Mouse (Mus musculus): Measurements from ENCODE around the gene Slc37a2.
"Not testable (repeated sequence)": the region's sequence is repeated elsewhere in the genome, so short reads cannot be mapped to it uniquely, and the experiment has no call there.

Slc37a2 gene

DNA sequence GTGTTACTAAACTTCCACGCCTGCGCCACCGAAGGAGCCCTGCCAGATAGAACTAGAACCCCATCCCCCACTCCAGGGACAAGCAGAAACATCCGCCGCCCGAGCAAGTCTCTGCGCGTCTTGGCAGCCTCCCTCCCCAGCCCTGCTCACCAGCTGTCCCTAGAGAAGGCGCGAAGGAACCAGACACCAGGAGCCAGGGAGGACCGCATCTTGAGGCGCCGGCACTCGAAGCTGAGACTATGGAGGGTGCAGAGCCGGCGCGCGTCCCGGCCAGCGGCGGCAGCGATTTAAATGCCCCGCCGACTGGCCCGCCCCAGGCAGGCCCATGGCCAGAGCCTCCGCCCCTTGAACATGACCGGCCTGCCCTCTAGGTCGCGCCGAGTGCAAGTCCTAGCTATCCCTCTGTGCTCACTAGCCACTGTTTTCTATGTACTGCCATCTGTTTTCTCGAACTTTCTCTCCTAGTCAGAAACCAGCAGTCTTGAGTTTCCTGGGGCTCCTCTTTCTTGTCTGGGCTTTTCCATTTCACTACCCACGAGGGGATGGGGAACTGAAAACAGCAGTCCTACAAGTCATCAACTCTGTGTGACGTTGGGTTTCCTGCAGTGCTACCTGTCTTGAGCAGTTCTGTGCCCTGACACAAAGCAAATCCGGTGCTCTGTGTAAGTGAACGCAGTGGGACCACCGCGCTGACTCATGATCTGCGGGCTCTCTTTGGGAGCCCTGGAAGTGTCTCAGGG is at the start of gene Slc37a2:
Gene Slc37a2 (minus strand): TSS at position 590 of the 740 bp plus-strand sequence.
- CTCF ChIA-PET: interaction anchor here (0.7 kb wide), 1 partner anchor 27 kb away, joined by 3 read pairs; no protein-coding TSS in a partner anchor

DNA sequence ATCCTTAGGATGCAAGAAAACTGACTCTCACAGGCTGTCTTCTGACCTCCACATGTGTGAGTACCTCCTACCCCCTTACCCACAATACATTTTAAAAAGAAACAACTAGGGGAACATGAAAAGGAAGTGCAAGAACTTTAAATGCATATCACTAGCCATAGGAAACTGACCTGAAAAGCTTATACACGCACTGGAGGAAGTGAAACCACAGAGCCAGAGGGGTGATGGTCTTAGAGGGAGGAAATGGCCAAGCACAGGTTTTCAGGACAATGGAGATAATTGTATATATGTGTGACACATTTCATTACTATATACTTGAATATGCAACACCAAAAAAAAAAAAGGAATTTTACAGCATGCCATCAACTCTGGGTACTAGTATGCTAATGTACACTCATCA is 46.2 kb upstream of the Slc37a2 start:
- CTCF ChIA-PET: interaction anchor here (0.7 kb wide), 1 partner anchor 11 kb away, joined by 4 read pairs; no protein-coding TSS in a partner anchor

- CTCF ChIA-PET: not testable (repeated sequence)
Measured at GRCm38 (mm10) chr9:37300501-37300900, 45.0 kb upstream of the Slc37a2 start.

DNA sequence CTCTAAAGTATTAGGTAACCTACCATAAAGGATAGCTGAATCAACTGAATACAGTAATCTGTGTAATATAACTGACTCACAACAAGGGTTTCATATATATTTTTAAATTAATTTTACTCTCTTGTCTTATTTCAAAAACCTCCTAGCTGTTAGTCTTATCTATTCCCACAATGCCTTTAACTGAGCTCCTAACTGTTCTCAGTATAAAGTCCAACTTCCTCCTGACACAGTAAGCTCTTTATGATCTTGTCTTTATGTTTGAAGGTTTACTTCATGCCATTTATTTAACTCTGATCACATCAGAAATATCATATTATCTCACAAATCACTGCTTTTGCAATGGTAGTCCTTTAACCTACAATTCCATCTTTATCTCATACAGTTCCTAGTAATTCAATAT is 40.0 kb upstream of the Slc37a2 start:
- CTCF ChIA-PET: no interaction called here

DNA sequence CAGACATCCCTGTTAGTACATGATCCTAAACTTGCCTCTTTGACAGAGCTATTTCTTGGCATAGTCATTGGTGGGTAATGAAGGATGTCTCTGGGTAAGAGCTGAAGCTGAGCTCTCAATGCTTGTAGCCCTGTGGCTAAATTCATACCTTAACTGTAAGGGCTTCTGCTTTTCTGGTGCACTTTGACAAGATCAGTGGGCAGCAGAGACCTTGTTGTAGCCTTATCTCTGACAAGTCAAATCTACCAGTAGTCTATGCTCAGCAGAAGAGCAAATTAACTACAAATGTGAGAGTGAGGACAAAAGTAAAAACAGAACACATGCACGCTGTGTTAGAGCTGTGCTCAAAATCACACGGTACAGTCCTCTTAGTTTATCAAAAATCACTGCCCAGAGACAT is 11.1 kb upstream of the Slc37a2 start:
- CTCF ChIA-PET: interaction anchor here (0.6 kb wide), 1 partner anchor 19 kb away, joined by 4 read pairs; no protein-coding TSS in a partner anchor

- CTCF ChIA-PET: no interaction called here
Measured at GRCm38 (mm10) chr9:37255889-37256225, 319 bp upstream of the Slc37a2 start.

DNA sequence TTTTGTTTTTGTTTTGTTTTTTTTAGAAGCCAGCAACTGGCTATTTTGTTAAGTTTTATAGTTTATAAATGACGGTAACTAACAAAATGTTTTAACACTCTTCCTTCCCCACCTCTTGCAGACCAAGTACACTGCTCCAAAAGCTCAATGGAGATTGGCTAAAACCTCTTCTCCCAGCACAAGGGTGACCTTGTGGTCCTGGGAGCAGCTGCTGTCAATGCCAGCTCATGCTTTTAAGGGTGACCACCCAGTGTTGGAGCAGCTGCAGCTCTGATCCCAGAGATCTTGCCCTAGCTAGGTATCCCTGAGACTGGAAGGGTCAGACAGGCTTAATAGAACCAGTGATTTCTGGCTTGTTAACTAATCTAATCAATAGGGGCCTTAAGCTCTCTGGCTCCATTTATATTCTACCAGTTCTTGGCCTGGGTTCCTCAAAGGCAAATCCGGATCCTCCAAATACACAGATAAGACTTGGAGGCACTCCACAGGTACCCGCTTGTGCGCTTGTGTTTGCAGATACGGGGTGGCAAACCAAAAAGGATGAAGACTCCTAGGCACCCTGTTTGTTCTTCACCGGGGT is 917 bp downstream of the Slc37a2 start:
- CTCF ChIA-PET: interaction anchor here (0.7 to 1.0 kb wide), 2 partner anchors 23 to 27 kb away, joined by 3 read pairs; no protein-coding TSS in a partner anchor

GRCm38 (mm10) chr9:37250631-37251030 is 4.9 kb downstream of the Slc37a2 start:
- CTCF ChIA-PET: no interaction called here

- CTCF ChIA-PET: no interaction called here
Measured at GRCm38 (mm10) chr9:37249976-37250375, 5.6 kb downstream of the Slc37a2 start.

GRCm38 (mm10) chr9:37248381-37248906 is 7.1 kb downstream of the Slc37a2 start:
- CTCF ChIA-PET: no interaction called here

DNA sequence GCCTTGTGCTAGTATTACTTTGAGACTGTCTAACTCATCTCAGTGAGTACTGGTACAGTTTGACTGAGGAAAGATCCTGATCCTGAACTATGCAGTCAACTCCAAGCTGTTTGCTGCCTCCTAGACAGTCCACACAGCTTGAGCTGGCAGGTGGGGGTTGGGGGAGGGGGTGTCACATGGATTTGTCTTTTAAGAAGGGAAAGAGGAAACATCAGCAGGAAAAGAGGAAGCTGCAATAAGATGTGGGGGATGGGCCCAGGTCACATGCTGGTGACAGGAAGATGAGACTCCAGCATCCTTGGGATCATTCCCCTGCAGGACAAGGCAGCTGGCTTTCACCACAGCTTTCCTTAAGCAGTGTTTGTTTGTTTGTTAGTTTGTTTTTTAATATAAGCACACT is 8.1 kb downstream of the Slc37a2 start:
- CTCF ChIA-PET: interaction anchor here (0.7 kb wide), 1 partner anchor 19 kb away, joined by 4 read pairs; no protein-coding TSS in a partner anchor

DNA sequence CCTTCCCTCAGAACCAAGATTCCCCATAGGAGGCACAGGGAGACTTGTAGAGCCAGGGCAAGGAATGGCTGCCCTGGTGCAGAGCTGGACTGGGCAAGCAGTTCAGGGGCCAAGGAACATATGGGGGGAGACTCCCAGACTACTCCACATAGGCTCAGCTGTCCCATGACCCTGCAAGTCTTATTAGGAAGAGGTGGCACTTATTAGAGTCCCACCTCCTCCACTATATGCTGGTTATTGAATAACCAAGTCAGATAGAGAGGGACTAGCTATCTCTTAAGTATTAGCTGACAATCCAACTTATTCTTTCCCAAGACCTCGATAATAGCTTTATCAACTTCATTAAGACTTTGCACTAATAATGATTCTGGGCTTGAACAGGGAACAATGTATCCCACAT is 9.7 kb downstream of the Slc37a2 start:
- CTCF ChIA-PET: interaction anchor here (0.6 kb wide), 1 partner anchor 37 kb away, joined by 3 read pairs; no protein-coding TSS in a partner anchor

- CTCF ChIA-PET: no interaction called here
Measured at GRCm38 (mm10) chr9:37245404-37245803, 10.1 kb downstream of the Slc37a2 start.

GRCm38 (mm10) chr9:37244600-37244999 is 10.9 kb downstream of the Slc37a2 start:
- CTCF ChIA-PET: interaction anchor here (0.6 kb wide), 1 partner anchor 154 kb away, joined by 5 read pairs; no protein-coding TSS in a partner anchor

DNA sequence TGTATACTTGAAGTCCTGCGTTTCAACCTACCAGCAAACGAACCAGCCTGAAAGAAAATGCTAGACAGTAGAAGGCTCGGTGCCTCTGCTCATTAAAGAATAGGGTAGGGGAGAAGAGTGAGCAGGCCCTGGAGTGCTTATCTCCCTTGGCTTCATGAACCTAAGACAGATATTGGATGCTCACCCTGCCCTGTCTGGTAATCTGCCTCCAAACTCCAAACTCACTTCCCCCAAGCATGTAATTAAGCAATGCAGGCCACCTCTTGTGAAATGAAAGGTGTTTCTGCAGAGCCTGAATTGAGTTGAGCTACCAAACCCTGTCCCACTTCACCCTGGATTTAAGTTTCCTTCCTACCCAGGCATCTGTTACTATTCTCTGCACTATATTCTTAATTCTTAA is 12.8 kb downstream of the Slc37a2 start:
- CTCF ChIA-PET: no interaction called here

DNA sequence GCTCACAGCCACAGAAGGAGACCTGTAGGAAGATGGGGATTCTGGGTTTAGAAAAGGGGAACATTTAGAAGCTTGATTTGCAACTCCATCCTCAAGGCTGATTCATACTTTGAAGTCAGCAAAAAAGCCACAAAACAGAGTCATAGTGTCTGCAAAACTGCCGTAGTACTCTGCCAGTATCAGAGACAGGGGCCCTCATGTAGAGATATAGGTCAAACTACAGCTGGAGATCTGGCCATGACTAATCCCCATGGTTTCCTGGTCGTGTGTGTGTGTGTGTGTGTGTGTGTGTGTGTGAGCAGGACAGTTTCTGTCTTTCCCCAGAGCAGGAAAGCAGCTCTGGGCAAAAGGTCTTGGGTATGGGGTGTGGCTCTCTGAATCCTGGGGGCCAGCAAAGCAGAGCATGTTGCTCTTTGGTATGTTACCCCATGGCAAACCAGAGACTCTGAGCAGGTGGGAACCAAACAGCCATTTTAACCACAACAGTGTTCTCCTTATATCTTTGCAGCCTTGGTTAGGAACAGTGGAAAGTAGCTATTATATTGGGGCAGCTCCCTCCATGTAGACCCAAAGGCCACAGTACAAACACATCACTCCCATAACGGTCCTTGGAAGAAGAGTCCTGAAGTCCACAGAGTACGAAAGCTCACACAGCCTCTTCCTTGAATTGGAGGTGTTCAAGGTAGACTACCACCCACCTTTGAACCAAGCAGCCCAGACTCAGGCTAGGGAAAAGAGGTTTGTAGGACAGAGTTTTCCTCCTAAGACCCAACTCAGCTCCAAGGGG is 19.4 kb downstream of the Slc37a2 start:
- CTCF ChIA-PET: interaction anchor here (1.1 kb wide), 1 partner anchor 59 kb away, joined by 4 read pairs; no protein-coding TSS in a partner anchor

DNA sequence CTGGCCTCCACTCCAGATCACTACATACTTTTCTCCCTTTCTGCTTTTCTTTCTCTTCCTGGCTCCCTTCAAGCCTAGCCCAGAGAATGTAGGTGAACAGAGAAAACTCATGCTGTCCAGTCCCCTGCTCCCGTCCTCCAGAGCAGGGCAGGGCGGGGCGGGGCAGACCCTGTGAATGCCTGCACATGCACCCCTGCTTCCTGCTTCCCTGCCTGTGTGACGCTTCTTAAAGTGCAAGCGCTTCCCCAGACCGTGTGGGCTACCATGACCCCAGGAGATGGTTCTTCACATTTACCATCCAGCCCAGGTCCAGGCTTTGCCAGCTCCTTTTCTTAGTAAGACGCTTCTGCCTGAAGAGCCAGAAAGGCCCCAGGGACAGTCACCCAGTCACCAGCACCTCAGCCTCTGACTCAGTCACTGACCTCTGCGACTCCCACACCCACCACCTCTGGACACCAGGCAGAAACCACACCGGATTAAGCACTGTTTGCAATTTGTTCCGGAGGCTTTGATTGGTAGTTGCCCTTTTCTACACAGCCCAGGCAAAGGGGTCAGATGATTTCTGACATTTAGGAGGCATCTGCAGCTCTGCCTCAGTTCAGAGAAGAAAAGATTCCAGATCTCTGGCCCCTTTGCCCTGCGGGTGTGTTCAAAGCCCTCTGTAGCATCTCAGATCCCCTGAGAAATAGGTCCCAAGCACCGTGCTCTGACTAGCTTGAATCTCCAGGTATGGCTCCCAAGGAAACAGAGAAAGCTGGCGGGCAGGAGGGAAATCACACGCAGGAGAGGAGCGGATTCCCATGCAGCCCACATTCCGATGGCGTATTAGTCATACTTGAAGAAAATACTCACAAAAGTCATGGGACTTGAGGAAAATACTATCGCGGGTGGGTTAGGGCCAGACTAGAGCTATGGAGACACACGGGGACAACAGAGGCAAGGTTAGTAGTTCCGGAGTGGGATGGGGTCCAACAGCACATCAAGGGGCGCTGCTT is 23.0 kb downstream of the Slc37a2 start:
- CTCF ChIA-PET: interaction anchor here (0.8 kb wide), 1 partner anchor 22 kb away, joined by 3 read pairs; no protein-coding TSS in a partner anchor

DNA sequence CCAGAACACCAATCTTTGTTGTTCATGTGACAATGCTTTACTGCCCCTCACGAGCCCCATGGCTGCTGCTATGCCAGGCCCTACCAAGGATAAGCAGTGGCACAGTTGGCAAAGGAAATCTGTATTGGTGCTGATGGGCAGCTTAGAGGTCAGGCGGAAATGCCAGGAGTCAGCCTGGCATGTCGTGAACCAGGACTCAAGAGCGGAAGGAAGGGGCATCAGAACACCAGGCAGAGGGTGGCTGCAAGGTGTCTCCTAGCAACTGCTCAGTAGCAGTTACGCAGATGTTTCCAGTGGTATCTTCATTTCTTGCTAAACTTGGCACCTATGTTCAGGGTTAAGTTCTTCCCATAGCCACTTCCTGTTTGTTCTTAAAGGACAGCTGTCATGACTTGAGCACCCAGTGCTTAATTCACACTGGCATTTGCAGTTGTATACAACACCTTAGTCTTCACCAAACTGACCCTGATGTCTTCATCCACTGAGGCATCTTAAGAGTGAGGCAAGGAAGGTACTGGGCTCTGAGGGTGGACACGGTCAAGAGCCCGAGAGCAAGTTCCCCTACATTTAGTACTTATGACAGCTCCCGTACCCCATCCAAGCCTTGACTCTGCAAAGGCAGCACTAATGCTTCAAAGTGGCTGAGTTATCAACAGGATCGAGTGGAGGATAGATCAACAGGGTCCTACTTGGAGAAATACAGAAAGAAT is 24.9 kb downstream of the Slc37a2 start:
- CTCF ChIA-PET: interaction anchor here (0.6 to 1.3 kb wide), 4 partner anchors 8 to 92 kb away, joined by 3 to 5 read pairs (median 4); partner anchors contain the start of gene Tmem218

DNA sequence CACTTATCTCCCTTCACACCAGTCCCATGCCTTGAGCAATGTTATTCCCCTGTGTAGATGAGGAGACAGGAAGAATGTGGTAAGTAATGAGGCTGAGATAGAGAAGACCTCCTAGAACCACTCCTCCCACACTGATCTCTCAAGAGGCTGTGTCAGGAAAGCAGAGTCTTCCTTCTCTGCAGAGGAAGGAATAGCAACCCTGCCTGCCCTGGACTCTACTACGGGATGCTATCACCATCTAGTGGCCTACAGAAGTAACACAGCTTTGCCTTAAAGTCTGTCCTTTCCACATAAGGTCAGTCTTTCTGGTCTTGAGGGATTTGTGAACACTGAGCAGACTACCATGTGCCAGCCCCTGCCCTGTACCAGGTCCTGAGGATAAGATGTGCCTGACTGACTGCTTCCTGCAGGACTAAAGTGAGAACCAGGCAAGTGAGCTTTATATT is 25.6 kb downstream of the Slc37a2 start:
- CTCF ChIA-PET: interaction anchor here (0.9 to 1.3 kb wide), 3 partner anchors 9 to 22 kb away, joined by 3 to 4 read pairs (median 3); partner anchors contain the start of gene Tmem218

GRCm38 (mm10) chr9:37225581-37225980 is 30.0 kb downstream of the Slc37a2 start:
- CTCF ChIA-PET: no interaction called here

Data from spleen, embryonic (tissue).